Mouse (Mus musculus): ENCODE measurements around the gene Clec2g. TPM values are rescaled to one million over a fixed set of nuclear protein-coding genes. Genes with fewer than 3 reads are reported as not detected.
"Not testable (repeated sequence)": the region's sequence is repeated elsewhere in the genome, so short reads cannot be mapped to it uniquely, and the experiment has no call there.

Gene Clec2g
- total RNA-seq, 1 experiment = 0.22 TPM

- Histone ChIP-seq H3K4me1 (ENCODE audit: control insufficient read depth in 2 of 2, insufficient read depth in 2 of 2, low read length in 2 of 2, poor library complexity in 1 of 2) (no peaks in the 10 kb centered on the region; a peak in 1 of 4 replicates), H3K9me3 (ENCODE audit: control insufficient read depth, insufficient read depth, low read depth, low read length) (0 out of 2 replicates have a peak, but pooled peaks cover 2% of the 10 kb centered on the region), H3K36me3 (ENCODE audit: control insufficient read depth, insufficient read depth, low read length, poor library complexity, severe bottlenecking) (no peaks in the 10 kb centered on the region), H3K4me3 (ENCODE audit: insufficient read depth in 1 of 2, low read depth in 1 of 2, low read length in 2 of 2, poor library complexity in 1 of 2, severe bottlenecking in 1 of 2) (no peak overlapping the region), H3K27ac (ENCODE audit: insufficient read depth, low read depth, low read length, poor library complexity, severe bottlenecking) (no peak overlapping the region), H3K9ac (ENCODE audit: insufficient read depth, low read depth, low read length, poor library complexity, severe bottlenecking) (no peak overlapping the region)
- in situ Hi-C loops (cut with MboI; ENCODE audit: low sequenced_read_pairs in 2 of 2, unreplicated experiment in 2 of 2) = no loop called here
- no peak for DNase-seq (ENCODE audit: low read depth, low spot score)
- TF ChIP-seq CHD2 (IDR thresholded peaks at IDR 0.05; ENCODE audit: low read depth, low read length) (no peak), HCFC1 (IDR thresholded peaks at IDR 0.05; ENCODE audit: borderline replicate concordance, insufficient read depth, low read length) (no peak), MAFK (IDR thresholded peaks at IDR 0.05; ENCODE audit: insufficient read depth, low read depth, low read length) (no peak), ZNF384 (IDR thresholded peaks at IDR 0.05; ENCODE audit: low read depth, low read length) (no peak), ZC3H11A (IDR thresholded peaks at IDR 0.05; ENCODE audit: borderline replicate concordance, low read depth, low read length) (no peak)
Observed at GRCm38 (mm10) chr6:128972156-128972555, 38.0 kb downstream of the Clec2g start.

- TF ChIP-seq HCFC1 (IDR thresholded peaks at IDR 0.05; ENCODE audit: borderline replicate concordance, insufficient read depth, low read length) = no peak
- no peak for TF ChIP-seq ZNF384 (IDR thresholded peaks at IDR 0.05; ENCODE audit: low read depth, low read length)
- TF ChIP-seq ZC3H11A (IDR thresholded peaks at IDR 0.05; ENCODE audit: borderline replicate concordance, low read depth, low read length) = no peak
- TF ChIP-seq CHD2 (IDR thresholded peaks at IDR 0.05; ENCODE audit: low read depth, low read length) = no peak
- TF ChIP-seq MAFK (IDR thresholded peaks at IDR 0.05; ENCODE audit: insufficient read depth, low read depth, low read length) = no peak
- in situ Hi-C loops (cut with MboI; ENCODE audit: low sequenced_read_pairs in 2 of 2, unreplicated experiment in 2 of 2) = no loop called here
- DNase-seq (ENCODE audit: low read depth, low spot score) = no peak
- no peaks in the 10 kb centered on the region for H3K36me3 ChIP-seq (ENCODE audit: control insufficient read depth, insufficient read depth, low read length, poor library complexity, severe bottlenecking)
- H3K4me3 ChIP-seq (ENCODE audit: insufficient read depth in 1 of 2, low read depth in 1 of 2, low read length in 2 of 2, poor library complexity in 1 of 2, severe bottlenecking in 1 of 2) = no peak overlapping the region
- H3K9ac ChIP-seq (ENCODE audit: insufficient read depth, low read depth, low read length, poor library complexity, severe bottlenecking) = no peak overlapping the region
- no peak overlapping the region for H3K27ac ChIP-seq (ENCODE audit: insufficient read depth, low read depth, low read length, poor library complexity, severe bottlenecking)
- H3K4me1 ChIP-seq (ENCODE audit: control insufficient read depth in 2 of 2, insufficient read depth in 2 of 2, low read length in 2 of 2, poor library complexity in 1 of 2) = no peaks in the 10 kb centered on the region; a peak in 1 of 4 replicates
- H3K9me3 ChIP-seq (ENCODE audit: control insufficient read depth, insufficient read depth, low read depth, low read length) = no peaks in the 10 kb centered on the region
Observed at GRCm38 (mm10) chr6:128972687-128973438, 38.7 kb downstream of the Clec2g start.

- H3K36me3 ChIP-seq (ENCODE audit: control insufficient read depth, insufficient read depth, low read length, poor library complexity, severe bottlenecking) = no peaks in the 10 kb centered on the region
- no peaks in the 10 kb centered on the region for H3K9me3 ChIP-seq (ENCODE audit: control insufficient read depth, insufficient read depth, low read depth, low read length)
- no peak overlapping the region for H3K9ac ChIP-seq (ENCODE audit: insufficient read depth, low read depth, low read length, poor library complexity, severe bottlenecking)
- in situ Hi-C loops (cut with MboI; ENCODE audit: low sequenced_read_pairs in 2 of 2, unreplicated experiment in 2 of 2) = no loop called here
- H3K27ac ChIP-seq (ENCODE audit: insufficient read depth, low read depth, low read length, poor library complexity, severe bottlenecking) = no peak overlapping the region
- H3K4me1 ChIP-seq (ENCODE audit: control insufficient read depth in 2 of 2, insufficient read depth in 2 of 2, low read length in 2 of 2, poor library complexity in 1 of 2) = no peaks in the 10 kb centered on the region; a peak in 1 of 4 replicates
- no peak for TF ChIP-seq CHD2 (IDR thresholded peaks at IDR 0.05; ENCODE audit: low read depth, low read length)
- TF ChIP-seq MAFK (IDR thresholded peaks at IDR 0.05; ENCODE audit: insufficient read depth, low read depth, low read length) = no peak
- TF ChIP-seq HCFC1 (IDR thresholded peaks at IDR 0.05; ENCODE audit: borderline replicate concordance, insufficient read depth, low read length) = no peak
- no peak for TF ChIP-seq ZC3H11A (IDR thresholded peaks at IDR 0.05; ENCODE audit: borderline replicate concordance, low read depth, low read length)
- H3K4me3 ChIP-seq (ENCODE audit: insufficient read depth in 1 of 2, low read depth in 1 of 2, low read length in 2 of 2, poor library complexity in 1 of 2, severe bottlenecking in 1 of 2) = no peak overlapping the region
- no peak for DNase-seq (ENCODE audit: low read depth, low spot score)
Observed at GRCm38 (mm10) chr6:128973439-128973697, 39.2 kb downstream of the Clec2g start.

- H3K4me3 ChIP-seq (ENCODE audit: insufficient read depth in 1 of 2, low read depth in 1 of 2, low read length in 2 of 2, poor library complexity in 1 of 2, severe bottlenecking in 1 of 2); H3K36me3 ChIP-seq (ENCODE audit: control insufficient read depth, insufficient read depth, low read length, poor library complexity, severe bottlenecking); in situ Hi-C loops (cut with MboI; ENCODE audit: low sequenced_read_pairs in 2 of 2, unreplicated experiment in 2 of 2); H3K27ac ChIP-seq (ENCODE audit: insufficient read depth, low read depth, low read length, poor library complexity, severe bottlenecking); H3K9ac ChIP-seq (ENCODE audit: insufficient read depth, low read depth, low read length, poor library complexity, severe bottlenecking); H3K9me3 ChIP-seq (ENCODE audit: control insufficient read depth, insufficient read depth, low read depth, low read length); DNase-seq (ENCODE audit: low read depth, low spot score); H3K4me1 ChIP-seq (ENCODE audit: control insufficient read depth in 2 of 2, insufficient read depth in 2 of 2, low read length in 2 of 2, poor library complexity in 1 of 2): not testable (repeated sequence)
Observed at GRCm38 (mm10) chr6:128974850-128975249, 40.7 kb downstream of the Clec2g start.

GRCm38 (mm10) chr6:128976194-128976593, 42.0 kb downstream of the Clec2g start:
- H3K9ac ChIP-seq (ENCODE audit: insufficient read depth, low read depth, low read length, poor library complexity, severe bottlenecking) = no peak overlapping the region
- H3K4me1 ChIP-seq (ENCODE audit: control insufficient read depth in 2 of 2, insufficient read depth in 2 of 2, low read length in 2 of 2, poor library complexity in 1 of 2) = no peaks in the 10 kb centered on the region; a peak in 1 of 4 replicates
- DNase-seq (ENCODE audit: low read depth, low spot score) = no peak
- no peaks in the 10 kb centered on the region for H3K36me3 ChIP-seq (ENCODE audit: control insufficient read depth, insufficient read depth, low read length, poor library complexity, severe bottlenecking)
- in situ Hi-C loops (cut with MboI; ENCODE audit: low sequenced_read_pairs in 2 of 2, unreplicated experiment in 2 of 2) = no loop called here
- no peak for TF ChIP-seq ZNF384 (IDR thresholded peaks at IDR 0.05; ENCODE audit: low read depth, low read length)
- TF ChIP-seq MAFK (IDR thresholded peaks at IDR 0.05; ENCODE audit: insufficient read depth, low read depth, low read length) = no peak
- no peak for TF ChIP-seq CHD2 (IDR thresholded peaks at IDR 0.05; ENCODE audit: low read depth, low read length)
- no peak for TF ChIP-seq HCFC1 (IDR thresholded peaks at IDR 0.05; ENCODE audit: borderline replicate concordance, insufficient read depth, low read length)
- TF ChIP-seq ZC3H11A (IDR thresholded peaks at IDR 0.05; ENCODE audit: borderline replicate concordance, low read depth, low read length) = no peak
- no peak overlapping the region for H3K27ac ChIP-seq (ENCODE audit: insufficient read depth, low read depth, low read length, poor library complexity, severe bottlenecking)
- no peak overlapping the region for H3K4me3 ChIP-seq (ENCODE audit: insufficient read depth in 1 of 2, low read depth in 1 of 2, low read length in 2 of 2, poor library complexity in 1 of 2, severe bottlenecking in 1 of 2)
- no peaks in the 10 kb centered on the region for H3K9me3 ChIP-seq (ENCODE audit: control insufficient read depth, insufficient read depth, low read depth, low read length)

- H3K4me3 ChIP-seq (ENCODE audit: insufficient read depth in 1 of 2, low read depth in 1 of 2, low read length in 2 of 2, poor library complexity in 1 of 2, severe bottlenecking in 1 of 2); DNase-seq (ENCODE audit: low read depth, low spot score); H3K9ac ChIP-seq (ENCODE audit: insufficient read depth, low read depth, low read length, poor library complexity, severe bottlenecking); H3K27ac ChIP-seq (ENCODE audit: insufficient read depth, low read depth, low read length, poor library complexity, severe bottlenecking); H3K9me3 ChIP-seq (ENCODE audit: control insufficient read depth, insufficient read depth, low read depth, low read length); H3K36me3 ChIP-seq (ENCODE audit: control insufficient read depth, insufficient read depth, low read length, poor library complexity, severe bottlenecking); H3K4me1 ChIP-seq (ENCODE audit: control insufficient read depth in 2 of 2, insufficient read depth in 2 of 2, low read length in 2 of 2, poor library complexity in 1 of 2); in situ Hi-C loops (cut with MboI; ENCODE audit: low sequenced_read_pairs in 2 of 2, unreplicated experiment in 2 of 2): not testable (repeated sequence)
Observed at GRCm38 (mm10) chr6:128981951-128982541, 47.9 kb downstream of the Clec2g start.

Measured in ES-E14 (cell line).